Mouse (Mus musculus) limb, embryonic 15.5 days (tissue): Measurements from ENCODE around the gene Gli1. TPM values are rescaled to one million over a fixed set of nuclear protein-coding genes. Genes with fewer than 3 reads are reported as not detected.

ENCODE experiments used
- ATAC-seq: fragments of 200-750 bp; cut with Nextera tagmentation; 2 replicates; pipeline ENCODE4 v1.8.0; 2017; ENCODE audit warnings: low read depth, moderate TSS enrichment; ENCODE audit not compliant: insufficient number of reproducible peaks, low FRiP score, low TSS enrichment
- H3K27ac ChIP-seq: fragments of 300-500 bp; sonication (generic); 2 replicates; pipeline ENCODE4 v1.5.1; 2015; ENCODE audit warnings: moderate library complexity, mild to moderate bottlenecking, inconsistent platforms
- H3K27me3 ChIP-seq: fragments of 300-500 bp; sonication (generic); 2 replicates; pipeline ENCODE4 v1.6.1; 2015; ENCODE audit warnings: inconsistent platforms
- H3K36me3 ChIP-seq: fragments of 300-500 bp; sonication (generic); 2 replicates; pipeline ENCODE4 v1.6.1; 2015; ENCODE audit warnings: inconsistent platforms
- H3K4me1 ChIP-seq: fragments of 300-500 bp; sonication (generic); 2 replicates; pipeline ENCODE4 v1.6.1; 2015; ENCODE audit warnings: inconsistent platforms
- H3K4me2 ChIP-seq: fragments of 300-500 bp; sonication (generic); 2 replicates; pipeline ENCODE4 v1.6.1; 2015; ENCODE audit warnings: mild to moderate bottlenecking, inconsistent platforms
- H3K4me3 ChIP-seq: fragments of 300-500 bp; sonication (generic); 2 replicates; pipeline ENCODE4 v1.5.1; 2015; ENCODE audit warnings: mild to moderate bottlenecking, inconsistent platforms
- H3K9ac ChIP-seq: fragments of 300-500 bp; sonication (generic); 2 replicates; pipeline ENCODE4 v1.6.1; 2015; ENCODE audit warnings: inconsistent platforms
- H3K9me3 ChIP-seq: fragments of 300-500 bp; sonication (generic); 2 replicates; pipeline ENCODE4 v1.6.1; 2016; ENCODE audit warnings: inconsistent platforms
- WGBS: fragments of 180-500 bp; shearing (Covaris S2); methylation state at CpG from one replicate; pipeline ENCODE4 v1.1.7; 2015; 5-methylcytosine and 5-hydroxymethylcytosine counted together
- polyA plus RNA-seq: library from polyadenylated mRNA; unstranded; fragments of >200 nt; fragmentation: Nextera tagmentation; extraction: Ambion mirVana; gene quantifications from 2 replicates; pipeline ENCODE4 v1.2.1, GENCODE M21; 2015

The Gli1 gene
- polyA plus RNA-seq, 1 experiment from 2014 or later, result 13.7 TPM

DNA sequence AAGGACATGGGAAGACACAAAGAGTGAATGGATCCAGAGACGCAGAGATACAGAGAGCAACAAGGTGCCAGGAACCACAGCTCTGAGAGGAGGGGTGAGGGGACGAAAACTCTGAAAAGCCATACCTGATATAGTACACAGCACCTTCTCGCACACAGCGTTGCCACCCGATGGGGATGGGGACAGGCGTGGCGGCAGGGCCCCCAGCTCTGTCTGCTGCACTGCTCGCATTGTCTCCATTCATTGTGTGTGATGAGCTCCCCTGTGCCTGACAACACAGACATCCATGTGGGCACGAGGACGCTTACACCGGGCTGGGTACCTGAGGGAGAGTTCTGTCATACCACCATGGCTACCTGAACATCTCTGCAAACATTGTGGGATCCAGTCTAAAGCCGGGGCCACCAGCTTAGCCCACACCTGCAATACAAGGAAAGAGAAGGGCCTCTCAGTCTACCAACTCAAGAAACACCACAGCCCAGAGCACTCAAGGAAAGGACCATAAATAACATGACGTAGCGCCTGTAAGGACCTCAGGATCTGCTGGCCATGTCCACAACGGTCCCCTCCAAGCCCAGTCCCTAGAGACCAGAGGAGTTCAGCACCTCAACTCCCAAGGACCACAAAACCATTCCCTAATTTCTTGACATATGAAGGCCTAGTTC is 54.4 kb downstream of the Gli1 start:
- ATAC-seq, result no peak
- Histone ChIP-seq H3K4me2 (peak overlapping the region; percentile 58), H3K4me1 (peaks cover 58% of the 10 kb centered on the region), H3K36me3 (peaks cover 52% of the 10 kb centered on the region), H3K4me3 (peak overlapping the region; percentile 70), H3K9me3 (no peaks in the 10 kb centered on the region), H3K27ac (peak overlapping the region; percentile 100), H3K9ac (peak overlapping the region; percentile 73), H3K27me3 (no peaks in the 10 kb centered on the region)
- WGBS, result 68% methylated on average over 15 of the region's 15 CpGs

DNA sequence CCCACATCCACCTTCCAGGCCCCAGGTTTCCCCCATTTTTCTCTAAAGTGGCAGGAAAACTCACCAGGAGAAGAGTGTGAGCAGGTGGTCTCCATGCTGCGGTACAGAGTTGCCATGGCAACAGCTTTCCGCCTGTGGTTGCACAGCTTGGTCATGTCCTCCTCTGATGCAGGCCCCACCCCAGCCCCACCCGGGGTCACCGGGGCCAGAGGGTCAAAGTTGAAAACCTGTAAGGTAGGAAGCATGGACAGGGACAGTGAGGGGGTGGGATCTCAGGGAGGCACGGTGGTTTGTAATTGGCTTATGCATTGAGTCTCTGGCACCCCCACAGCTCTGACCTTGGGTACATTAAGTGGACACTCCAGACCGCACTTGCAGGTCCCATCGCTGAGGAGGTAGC is 55.0 kb downstream of the Gli1 start:
- H3K27ac ChIP-seq, result no peak overlapping the region
- H3K27me3 ChIP-seq, result no peaks in the 10 kb centered on the region
- 0 out of 2 replicates have a peak overlapping the region, but pooled peaks have one; percentile 70 for H3K4me3 ChIP-seq
- H3K4me1 ChIP-seq, result peaks cover 51% of the 10 kb centered on the region
- H3K9ac ChIP-seq, result peak overlapping the region; percentile 73; the same call in 1 of the 2 replicates
- H3K36me3 ChIP-seq, result peaks cover 57% of the 10 kb centered on the region
- no peaks in the 10 kb centered on the region for H3K9me3 ChIP-seq
- H3K4me2 ChIP-seq, result 0 out of 2 replicates have a peak overlapping the region, but pooled peaks have one; percentile 58
- ATAC-seq, result no peak
- WGBS, result 59% methylated on average over 7 of the region's 7 CpGs

- Histone ChIP-seq H3K4me1 (peaks cover 47% of the 10 kb centered on the region), H3K9ac (no peak overlapping the region), H3K27ac (no peak overlapping the region), H3K4me2 (no peak overlapping the region), H3K9me3 (no peaks in the 10 kb centered on the region), H3K36me3 (peaks cover 62% of the 10 kb centered on the region), H3K4me3 (no peak overlapping the region), H3K27me3 (no peaks in the 10 kb centered on the region)
- no peak for ATAC-seq
- WGBS, result 71% methylated on average over 7 of the region's 7 CpGs
These were observed 55.6 kb downstream of the Gli1 start for GRCm38 (mm10) chr10:127286194-127286593.

GRCm38 (mm10) chr10:127285644-127286043 is 56.1 kb downstream of the Gli1 start:
- Histone ChIP-seq H3K4me2 (no peak overlapping the region), H3K27me3 (no peaks in the 10 kb centered on the region), H3K9me3 (no peaks in the 10 kb centered on the region), H3K27ac (no peak overlapping the region), H3K9ac (no peak overlapping the region), H3K36me3 (peaks cover 68% of the 10 kb centered on the region), H3K4me3 (no peak overlapping the region), H3K4me1 (peaks cover 47% of the 10 kb centered on the region)
- WGBS, result 80% methylated on average over 13 of the region's 13 CpGs
- ATAC-seq, result no peak

- no peak for ATAC-seq
- peaks cover 47% of the 10 kb centered on the region for H3K4me1 ChIP-seq
- no peak overlapping the region for H3K9ac ChIP-seq
- WGBS, result 65% methylated on average over 11 of the region's 11 CpGs
- H3K4me2 ChIP-seq, result no peak overlapping the region
- no peak overlapping the region for H3K4me3 ChIP-seq
- H3K9me3 ChIP-seq, result no peaks in the 10 kb centered on the region
- peaks cover 74% of the 10 kb centered on the region for H3K36me3 ChIP-seq
- no peak overlapping the region for H3K27ac ChIP-seq
- no peaks in the 10 kb centered on the region for H3K27me3 ChIP-seq
These were observed 56.9 kb downstream of the Gli1 start for GRCm38 (mm10) chr10:127284724-127285500.

- WGBS, result 89% methylated on average over 7 of the region's 7 CpGs
- Histone ChIP-seq H3K27ac (peak overlapping the region; percentile 43; the same call in 1 of the 2 replicates), H3K4me2 (no peak overlapping the region), H3K9me3 (no peaks in the 10 kb centered on the region), H3K9ac (no peak overlapping the region), H3K4me3 (no peak overlapping the region), H3K36me3 (peaks cover 81% of the 10 kb centered on the region), H3K27me3 (no peaks in the 10 kb centered on the region), H3K4me1 (peaks cover 44% of the 10 kb centered on the region)
- ATAC-seq, result no peak
These were observed 57.6 kb downstream of the Gli1 start for GRCm38 (mm10) chr10:127284105-127284622.

DNA sequence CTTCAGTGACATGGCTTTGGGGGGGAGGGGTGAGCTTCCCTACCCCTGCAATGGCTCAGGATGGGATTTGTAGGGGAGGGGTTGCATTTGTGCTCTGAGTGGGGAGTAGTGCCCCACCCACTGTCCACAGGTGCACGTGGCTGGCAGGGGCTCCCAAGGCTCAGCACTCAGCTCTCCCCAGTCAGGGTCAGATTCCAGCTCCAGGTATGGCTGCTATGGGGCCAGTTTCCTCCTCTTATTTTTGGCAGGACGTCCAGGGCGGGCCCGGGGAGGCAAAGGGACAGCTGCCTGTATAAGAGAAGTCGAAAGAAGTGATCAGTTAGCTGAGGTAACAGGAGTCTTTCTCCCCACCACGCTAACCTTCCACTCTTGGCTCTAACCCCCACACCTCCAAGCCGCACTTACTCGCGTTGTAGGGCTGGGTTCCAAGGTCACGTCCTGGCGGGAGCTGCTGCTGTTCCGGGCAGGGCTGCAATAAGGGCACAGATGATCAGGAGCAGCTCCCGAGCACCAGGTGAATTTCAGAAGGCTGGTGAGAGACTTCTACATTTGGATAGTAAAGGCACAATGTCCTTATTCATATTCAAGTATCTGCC is 59.1 kb downstream of the Gli1 start:
- no peak overlapping the region for H3K9ac ChIP-seq

DNA sequence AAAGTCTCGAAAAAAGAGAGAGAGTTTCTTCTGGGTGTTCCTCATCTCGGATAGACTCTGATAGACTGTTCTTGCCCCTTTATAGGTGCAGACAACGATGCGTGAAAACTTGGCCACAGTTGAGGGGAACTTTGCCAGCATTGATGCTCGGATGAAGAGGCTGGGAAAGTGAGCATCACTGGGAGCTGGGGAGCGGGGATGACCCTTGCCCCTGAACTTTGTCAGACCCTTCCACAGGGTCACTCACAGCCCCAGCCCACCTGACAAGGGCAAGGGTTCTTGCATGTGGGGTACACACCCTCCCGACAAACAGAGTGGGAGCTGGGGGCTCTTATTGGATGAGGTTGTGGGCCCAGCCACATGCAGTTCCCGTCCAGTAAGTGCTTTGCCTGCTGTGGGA is 60.5 kb downstream of the Gli1 start:
- Histone ChIP-seq H3K36me3 (peaks cover 99% of the 10 kb centered on the region), H3K27ac (no peak overlapping the region), H3K4me2 (no peak overlapping the region), H3K27me3 (no peaks in the 10 kb centered on the region), H3K9ac (no peak overlapping the region), H3K9me3 (no peaks in the 10 kb centered on the region), H3K4me1 (peaks cover 24% of the 10 kb centered on the region), H3K4me3 (no peak overlapping the region)
- 77% methylated on average over 8 of the region's 8 CpGs for WGBS
- ATAC-seq, result no peak

More for the DNA sequence above, 59.1 kb downstream of the Gli1 start:
- Histone ChIP-seq H3K27ac (no peak overlapping the region), H3K36me3 (peaks cover 96% of the 10 kb centered on the region), H3K4me2 (no peak overlapping the region), H3K4me1 (peaks cover 38% of the 10 kb centered on the region), H3K27me3 (no peaks in the 10 kb centered on the region), H3K9me3 (no peaks in the 10 kb centered on the region), H3K4me3 (no peak overlapping the region)
- WGBS, result 81% methylated on average over 13 of the region's 13 CpGs
- no peak for ATAC-seq

Other genes starting within 250 kb of the Gli1 start
- gene Os9, start 220.8 kb downstream of the Gli1 start, polyA plus RNA-seq, result 103 and 110 TPM in 2 replicates
- gene B4galnt1, start 176.7 kb downstream of the Gli1 start, polyA plus RNA-seq, result 12.3 and 12.4 TPM in 2 replicates
- gene Slc26a10, start 161.3 kb downstream of the Gli1 start, polyA plus RNA-seq, result 1.2 and 1.7 TPM in 2 replicates
- gene Arhgef25, start 151.9 kb downstream of the Gli1 start, polyA plus RNA-seq, result 115 and 118 TPM in 2 replicates
- 140 and 144 TPM in 2 replicates for gene Dtx3, start 146.2 kb downstream of the Gli1 start, polyA plus RNA-seq
- gene Pip4k2c, start 130.4 kb downstream of the Gli1 start, polyA plus RNA-seq, result 27.8 and 29.8 TPM in 2 replicates
- 2.5 TPM in 2 replicates for gene Kif5a, start 78.6 kb downstream of the Gli1 start, polyA plus RNA-seq
- gene Dctn2, start 75.6 kb downstream of the Gli1 start, polyA plus RNA-seq, result 185 and 190 TPM in 2 replicates
- gene Mbd6, start 53.0 kb downstream of the Gli1 start, polyA plus RNA-seq, result 14.1 and 16.2 TPM in 2 replicates
- gene Mars, start 30.2 kb downstream of the Gli1 start, polyA plus RNA-seq, result 105 and 111 TPM in 2 replicates
- gene Arhgap9, start 20.0 kb downstream of the Gli1 start, polyA plus RNA-seq, result 5.1 and 5.4 TPM in 2 replicates
- 0.03 TPM in 1 of 2 replicates, not detected in the other for gene Inhbe, start 12.4 kb upstream of the Gli1 start, polyA plus RNA-seq
- gene Inhbc, start 28.5 kb upstream of the Gli1 start, polyA plus RNA-seq, result not detected in 2 replicates
- 33.1 and 34.9 TPM in 2 replicates for gene R3hdm2, start 38.4 kb upstream of the Gli1 start, polyA plus RNA-seq
- 17.2 and 38.7 TPM in 2 replicates for gene Stac3, start 159.7 kb upstream of the Gli1 start, polyA plus RNA-seq
- gene Ndufa4l2, start 173.0 kb upstream of the Gli1 start, polyA plus RNA-seq, result 328 and 370 TPM in 2 replicates
- 112 and 122 TPM in 2 replicates for gene Shmt2, start 180.5 kb upstream of the Gli1 start, polyA plus RNA-seq
- gene Nxph4, start 192.6 kb upstream of the Gli1 start, polyA plus RNA-seq, result 21.7 and 25.1 TPM in 2 replicates